8 mouse cellular contexts compared by ENCODE assay signal in genomic region chr11:96966914-96967543, GRCm38 (mm10). TPM values are rescaled to one million over a fixed set of nuclear protein-coding genes. Genes with fewer than 3 reads are reported as not detected.
DNase-seq lines count a peak whose midpoint lies in the region; ATAC-seq and TF ChIP-seq lines count a peak whose summit lies in the region.

No protein-coding gene starts in this region.

- H3K27me3 ChIP-seq in kidney, postnatal 0 days (ENCODE audit: insufficient read depth, low read length), result no peaks in the 10 kb centered on the region
- no peaks in the 10 kb centered on the region for H3K27me3 ChIP-seq in intestine, embryonic 14.5 days (replicated peaks; ENCODE audit: control insufficient read depth, insufficient read depth, low read length)

- WGBS in kidney, postnatal 0 days, result 74% methylated on average over 13 of the region's 13 CpGs
- WGBS in intestine, embryonic 14.5 days, result 80% methylated on average over 13 of the region's 13 CpGs

- no peak overlapping the region for H3K4me3 ChIP-seq in kidney, postnatal 0 days (replicated peaks; ENCODE audit: low read depth, low read length)
- no peak overlapping the region for H3K4me3 ChIP-seq in intestine, embryonic 14.5 days (ENCODE audit: low read depth, low read length)

- peaks cover 21% of the 10 kb centered on the region for H3K4me1 ChIP-seq in kidney, postnatal 0 days (replicated peaks; ENCODE audit: insufficient read depth, low read length)
- peaks cover 26% of the 10 kb centered on the region for H3K4me1 ChIP-seq in intestine, embryonic 14.5 days (replicated peaks; ENCODE audit: control insufficient read depth, insufficient read depth, low read length)

- peak overlapping the region; percentile 30 for H3K4me2 ChIP-seq in kidney, postnatal 0 days (ENCODE audit: low read length)
- 0 out of 2 replicates have a peak overlapping the region, but pooled peaks have one; percentile 2 for H3K4me2 ChIP-seq in intestine, embryonic 14.5 days (ENCODE audit: low read length)

- ATAC-seq in kidney, postnatal 0 days (replicated peaks; ENCODE audit: low FRiP score, low read depth), result no peak
- no peak for ATAC-seq in intestine, embryonic 14.5 days (replicated peaks; ENCODE audit: low FRiP score, low TSS enrichment, low read depth)
- ATAC-seq in megakaryocyte-erythroid progenitor cell, adult 5-6 weeks (replicated peaks; ENCODE audit: low FRiP score, low TSS enrichment, poor library complexity, severe bottlenecking), result no peak

- no peak for DNase-seq in kidney, postnatal 0 days (ENCODE audit: low spot score)
- DNase-seq in kidney, adult 11 months, result no peak
- peak; percentile 34 for DNase-seq in NIH3T3 (ENCODE audit: low read depth)
- DNase-seq in intestine, embryonic 14.5 days (ENCODE audit: low spot score), result no peak
- peak; percentile 46 to 53 for DNase-seq in natural killer cell, adult 2 months (ENCODE audit: low spot score in 2 of 2)
- no peak for DNase-seq in embryo, embryonic 9.5 days (ENCODE audit: extremely low spot score)
- DNase-seq in layer of hippocampus, postnatal 25 days (ENCODE audit: extremely low spot score in 1 of 2, low spot score in 1 of 2), result no peak

- H3K27ac ChIP-seq in kidney, postnatal 0 days, result peak overlapping the region; percentile 39; the same call in 1 of the 2 replicates
- no peak overlapping the region; the same call in 1 of the 2 replicates for H3K27ac ChIP-seq in intestine, embryonic 14.5 days (ENCODE audit: low read depth)

- no peak overlapping the region for H3K9ac ChIP-seq in kidney, postnatal 0 days (ENCODE audit: low read depth, low read length)
- H3K9ac ChIP-seq in intestine, embryonic 14.5 days (ENCODE audit: low read length), result no peak overlapping the region

- no peak for TF ChIP-seq CTCF in kidney, postnatal 0 days (IDR thresholded peaks at IDR 0.05; ENCODE audit: low read depth)

- H3K36me3 ChIP-seq in kidney, postnatal 0 days (ENCODE audit: insufficient read depth, low read length), result 0 out of 2 replicates have a peak, but pooled peaks cover 4% of the 10 kb centered on the region
- peaks cover 11% of the 10 kb centered on the region for H3K36me3 ChIP-seq in intestine, embryonic 14.5 days (ENCODE audit: control insufficient read depth, insufficient read depth, low read length)

- H3K9me3 ChIP-seq in kidney, postnatal 0 days (replicated peaks; ENCODE audit: low read length), result no peaks in the 10 kb centered on the region
- H3K9me3 ChIP-seq in intestine, embryonic 14.5 days (ENCODE audit: control insufficient read depth, low read length), result no peaks in the 10 kb centered on the region

RNA-seq across cellular contexts. Expression of gene Sp2, which starts 15.7 kb away (rescaled TPM):
- polyA plus RNA-seq in kidney, postnatal 0 days (2015; fragmentation: Nextera tagmentation; extraction: Ambion mirVana), result 16.3 and 16.4 TPM in 2 replicates
- polyA plus RNA-seq in intestine, embryonic 14.5 days (2014; fragmentation: Nextera tagmentation; extraction: Ambion mirVana), result 18.6 and 18.7 TPM in 2 replicates
- total RNA-seq in megakaryocyte-erythroid progenitor cell, adult 5-6 weeks (2014; fragmentation: Nextera tagmentation), result 15.5 and 16.1 TPM in 2 replicates
- 2.4 and 4.8 TPM in 2 replicates for total RNA-seq in megakaryocyte-erythroid progenitor cell, adult 5-6 weeks (2017)
- 10 to 100 TPM; 12.8 to 15.0 TPM for total RNA-seq in layer of hippocampus, postnatal 25 days (2021)

RNA-seq across cellular contexts. Expression of gene Pnpo, which starts 23.2 kb away (rescaled TPM):
- polyA plus RNA-seq in kidney, postnatal 0 days (2015; fragmentation: Nextera tagmentation; extraction: Ambion mirVana), result 31.7 and 33.2 TPM in 2 replicates
- polyA plus RNA-seq in intestine, embryonic 14.5 days (2014; fragmentation: Nextera tagmentation; extraction: Ambion mirVana), result 40.9 and 44.1 TPM in 2 replicates
- 13.7 and 18.5 TPM in 2 replicates for total RNA-seq in megakaryocyte-erythroid progenitor cell, adult 5-6 weeks (2014; fragmentation: Nextera tagmentation)
- 25.9 and 29.0 TPM in 2 replicates for total RNA-seq in megakaryocyte-erythroid progenitor cell, adult 5-6 weeks (2017)
- 10 to 100 TPM; 35.1 to 37.9 TPM for total RNA-seq in layer of hippocampus, postnatal 25 days (2021)

RNA-seq across cellular contexts. Expression of gene Prr15l, which starts 39.1 kb away (rescaled TPM):
- polyA plus RNA-seq in kidney, postnatal 0 days (2015; fragmentation: Nextera tagmentation; extraction: Ambion mirVana), result 76.5 and 88.2 TPM in 2 replicates
- polyA plus RNA-seq in intestine, embryonic 14.5 days (2014; fragmentation: Nextera tagmentation; extraction: Ambion mirVana), result 56.8 and 62.5 TPM in 2 replicates
- total RNA-seq in megakaryocyte-erythroid progenitor cell, adult 5-6 weeks (2014; fragmentation: Nextera tagmentation), result not detected in 2 replicates
- total RNA-seq in megakaryocyte-erythroid progenitor cell, adult 5-6 weeks (2017), result not detected in 2 replicates
- total RNA-seq in layer of hippocampus, postnatal 25 days (2021), result not detected

RNA-seq across cellular contexts. Expression of gene Sp6, which starts 46.2 kb away (rescaled TPM):
- polyA plus RNA-seq in kidney, postnatal 0 days (2015; fragmentation: Nextera tagmentation; extraction: Ambion mirVana), result 1.5 and 2.0 TPM in 2 replicates
- polyA plus RNA-seq in intestine, embryonic 14.5 days (2014; fragmentation: Nextera tagmentation; extraction: Ambion mirVana), result not detected in 2 replicates
- 0.28 TPM in 1 of 2 replicates, not detected in the other for total RNA-seq in megakaryocyte-erythroid progenitor cell, adult 5-6 weeks (2014; fragmentation: Nextera tagmentation)
- 0.38 TPM in 1 of 2 replicates, not detected in the other for total RNA-seq in megakaryocyte-erythroid progenitor cell, adult 5-6 weeks (2017)
- total RNA-seq in layer of hippocampus, postnatal 25 days (2021), result 1 to 10 TPM in 1 of 2 experiments, under 1 TPM in 1; 0.86 to 1.8 TPM

RNA-seq across cellular contexts. Expression of gene Cdk5rap3, which starts 50.7 kb away (rescaled TPM):
- polyA plus RNA-seq in kidney, postnatal 0 days (2015; fragmentation: Nextera tagmentation; extraction: Ambion mirVana), result 77.8 and 81.6 TPM in 2 replicates
- polyA plus RNA-seq in intestine, embryonic 14.5 days (2014; fragmentation: Nextera tagmentation; extraction: Ambion mirVana), result 64.2 and 70.1 TPM in 2 replicates
- total RNA-seq in megakaryocyte-erythroid progenitor cell, adult 5-6 weeks (2014; fragmentation: Nextera tagmentation), result 31.9 and 56.8 TPM in 2 replicates
- total RNA-seq in megakaryocyte-erythroid progenitor cell, adult 5-6 weeks (2017), result 18.3 and 54.6 TPM in 2 replicates
- total RNA-seq in layer of hippocampus, postnatal 25 days (2021), result 10 to 100 TPM; 35.8 to 37.2 TPM

Comparison
In these comparisons a context has a peak if more than half of its experiments do, and no peak if none do; other contexts are left out.
1. DNase-seq: peak in NIH3T3 (single experiment) and natural killer cell, adult 2 months (2 of 2); none in kidney, postnatal 0 days (single experiment), kidney, adult 11 months (single experiment), intestine, embryonic 14.5 days (single experiment), embryo, embryonic 9.5 days (single experiment) and layer of hippocampus, postnatal 25 days (0 of 2).